Mouse (Mus musculus): ENCODE results near the gene Dpp4. TPM values are rescaled to one million over a fixed set of nuclear protein-coding genes. Genes with fewer than 3 reads are reported as not detected.

Gene Dpp4
- polyA plus RNA-seq, 1 experiment from 2014 or later = 8.7 TPM

DNA sequence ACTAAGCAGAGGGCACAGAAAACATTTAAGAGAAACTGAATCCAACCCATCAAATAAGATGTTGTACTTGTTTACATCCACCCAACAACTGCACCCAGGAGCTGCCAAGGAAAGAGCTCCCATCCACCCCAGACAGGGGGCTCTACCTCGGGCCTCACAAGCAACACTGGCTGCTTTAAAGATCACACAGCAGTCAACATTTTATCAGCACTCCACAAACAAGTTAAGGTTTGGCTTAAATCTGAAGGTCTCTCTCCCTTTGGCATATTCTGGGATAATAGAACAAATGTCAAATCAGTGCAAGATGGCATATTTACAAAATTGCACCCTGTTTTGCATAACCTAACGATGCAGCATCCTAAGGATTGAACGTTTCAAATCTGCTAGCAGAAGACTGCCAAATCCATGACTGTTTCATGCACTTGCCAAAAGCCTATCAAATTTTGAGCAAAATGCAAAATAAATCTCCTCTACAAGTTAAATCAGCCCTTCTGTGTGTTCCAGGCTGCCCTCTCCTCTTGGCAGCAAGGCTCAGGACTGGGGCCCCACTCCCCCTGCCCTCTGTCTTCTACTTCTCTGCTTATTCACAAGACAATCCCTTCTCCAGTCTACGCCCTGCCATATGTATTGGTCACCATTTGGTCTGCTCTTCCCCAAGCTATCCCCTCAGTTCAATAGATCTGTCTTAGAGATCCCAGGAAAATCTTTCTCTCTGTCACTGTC lies 72.6 kb downstream of the Dpp4 start:
- 65% methylated on average over 4 of the region's 4 CpGs for WGBS
- H3K4me3 ChIP-seq = no peak overlapping the region
- no peak overlapping the region for H3K27ac ChIP-seq
- no peaks in the 10 kb centered on the region for H3K4me1 ChIP-seq
- DNase-seq (ENCODE audit: low spot score) = no peak
- no peaks in the 10 kb centered on the region for H3K36me3 ChIP-seq
- H3K9me3 ChIP-seq = no peaks in the 10 kb centered on the region
- H3K27me3 ChIP-seq (ENCODE audit: insufficient read depth, poor library complexity, severe bottlenecking) = no peaks in the 10 kb centered on the region

DNA sequence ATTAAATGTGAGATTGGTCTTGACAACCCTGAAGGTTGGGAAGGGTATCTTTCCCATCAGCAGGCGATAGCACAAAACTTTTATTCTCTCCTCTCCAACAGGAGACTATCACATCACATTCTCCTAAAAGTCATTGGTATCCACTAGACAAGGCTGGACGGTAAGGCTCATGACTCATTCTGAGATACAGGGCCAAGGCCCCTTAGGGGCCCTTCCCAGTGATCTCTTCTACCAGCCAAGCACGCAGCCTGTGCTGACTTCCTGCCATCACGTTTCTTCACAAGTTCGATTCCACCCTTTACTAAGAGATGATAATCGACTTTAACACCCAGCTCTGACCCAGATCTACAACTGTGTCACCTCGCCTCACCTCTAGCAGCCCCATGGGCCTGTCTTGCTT lies 74.9 kb downstream of the Dpp4 start:
- Histone ChIP-seq H3K4me3 (no peak overlapping the region), H3K4me1 (no peaks in the 10 kb centered on the region), H3K36me3 (no peaks in the 10 kb centered on the region), H3K9me3 (no peaks in the 10 kb centered on the region), H3K27me3 (ENCODE audit: insufficient read depth, poor library complexity, severe bottlenecking) (no peaks in the 10 kb centered on the region), H3K27ac (no peak overlapping the region)
- DNase-seq (ENCODE audit: low spot score) = no peak
- WGBS = 75% methylated on average over 7 of the region's 7 CpGs

DNA sequence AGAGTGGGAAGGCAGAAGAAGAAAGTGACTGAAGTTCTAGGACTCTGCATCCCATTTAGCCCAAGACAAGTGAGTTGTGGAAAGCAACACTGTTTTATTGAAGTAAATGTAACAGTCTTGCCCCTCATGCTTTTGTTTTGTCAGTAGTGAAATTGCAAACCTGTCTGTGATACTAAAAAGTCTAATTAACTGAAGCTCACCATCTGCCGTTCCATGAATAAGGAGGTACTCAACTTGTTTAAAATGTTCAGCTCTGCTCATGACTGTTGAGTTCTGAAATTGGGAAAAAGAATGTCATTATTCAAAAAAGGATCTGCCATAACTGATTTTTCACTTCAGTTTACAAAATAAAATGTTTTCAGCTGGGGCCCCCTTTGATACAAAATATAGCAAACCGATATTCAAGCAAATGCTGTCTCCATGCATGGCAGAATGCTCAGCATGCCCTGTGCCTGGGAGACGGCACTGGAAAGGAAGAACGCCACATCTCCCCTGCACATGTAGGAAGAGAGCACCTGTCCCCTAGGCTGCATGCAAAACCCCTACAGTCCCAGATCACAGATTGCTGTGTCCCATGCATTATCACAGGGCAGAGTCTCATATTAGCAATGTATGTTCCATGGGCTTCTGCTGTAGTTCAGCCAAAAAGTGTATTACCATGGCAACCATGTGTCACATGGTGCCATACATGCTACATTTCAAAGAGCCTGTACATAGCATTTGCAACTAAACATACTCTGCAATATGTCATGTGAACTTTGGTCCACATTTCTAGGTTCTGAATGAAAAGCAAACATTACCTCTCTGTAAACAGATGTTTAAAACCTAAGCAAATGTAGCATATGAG lies 77.4 kb downstream of the Dpp4 start:
- no peaks in the 10 kb centered on the region for H3K9me3 ChIP-seq
- H3K27ac ChIP-seq = no peak overlapping the region
- no peaks in the 10 kb centered on the region for H3K27me3 ChIP-seq (ENCODE audit: insufficient read depth, poor library complexity, severe bottlenecking)
- H3K4me1 ChIP-seq = no peaks in the 10 kb centered on the region
- DNase-seq (ENCODE audit: low spot score) = no peak
- WGBS = 83% methylated on average over 4 of the region's 4 CpGs
- no peaks in the 10 kb centered on the region for H3K36me3 ChIP-seq
- H3K4me3 ChIP-seq = no peak overlapping the region

DNA sequence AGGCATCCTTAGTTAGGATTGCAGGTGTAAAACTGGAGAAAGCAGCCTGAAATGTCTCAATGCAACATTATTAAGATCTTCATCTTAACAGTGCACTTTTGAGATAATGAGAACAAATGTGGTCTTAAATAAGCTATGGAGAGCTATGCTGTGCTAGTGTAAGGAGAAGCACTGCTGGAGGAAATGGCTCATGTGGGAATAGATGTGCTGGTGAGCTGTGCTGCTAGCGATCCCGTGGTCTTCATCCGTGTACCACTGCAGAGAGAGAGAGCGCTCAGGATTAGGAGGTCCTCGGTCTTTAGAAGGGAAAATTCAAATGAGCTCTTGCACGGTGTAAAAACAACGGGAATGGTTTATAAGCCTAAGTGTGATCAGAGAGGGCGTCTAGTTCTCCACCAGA lies 79.6 kb downstream of the Dpp4 start:
- Histone ChIP-seq H3K27me3 (ENCODE audit: insufficient read depth, poor library complexity, severe bottlenecking) (no peaks in the 10 kb centered on the region), H3K9me3 (no peaks in the 10 kb centered on the region), H3K4me3 (no peak overlapping the region), H3K4me1 (no peaks in the 10 kb centered on the region), H3K27ac (no peak overlapping the region), H3K36me3 (no peaks in the 10 kb centered on the region)
- WGBS = 71% methylated on average over 8 of the region's 8 CpGs
- no peak for DNase-seq (ENCODE audit: low spot score)

DNA sequence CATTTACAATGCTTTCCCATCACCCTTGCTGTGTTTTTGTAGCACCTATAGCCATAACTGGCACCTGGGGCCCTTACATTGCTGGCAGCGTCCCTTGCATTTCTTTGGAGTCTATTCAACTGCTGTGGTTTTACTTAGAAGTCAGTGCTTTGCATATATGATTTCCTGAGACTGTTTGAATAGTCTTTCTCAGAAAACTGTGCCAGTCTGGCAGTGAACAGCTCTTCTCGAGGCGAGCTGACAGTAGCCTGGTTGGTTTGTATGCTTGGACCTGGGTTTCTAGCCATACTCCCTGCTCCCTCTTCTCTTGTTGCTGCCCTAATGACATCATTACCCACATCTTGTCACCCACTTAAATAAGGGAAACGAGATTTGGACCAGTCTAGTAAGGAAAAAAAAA lies 80.1 kb downstream of the Dpp4 start:
- Histone ChIP-seq H3K36me3 (no peaks in the 10 kb centered on the region), H3K9me3 (no peaks in the 10 kb centered on the region), H3K4me3 (no peak overlapping the region), H3K4me1 (no peaks in the 10 kb centered on the region), H3K27ac (no peak overlapping the region), H3K27me3 (ENCODE audit: insufficient read depth, poor library complexity, severe bottlenecking) (no peaks in the 10 kb centered on the region)
- DNase-seq (ENCODE audit: low spot score) = no peak
- 63% methylated on average over 4 of the region's 4 CpGs for WGBS

DNA sequence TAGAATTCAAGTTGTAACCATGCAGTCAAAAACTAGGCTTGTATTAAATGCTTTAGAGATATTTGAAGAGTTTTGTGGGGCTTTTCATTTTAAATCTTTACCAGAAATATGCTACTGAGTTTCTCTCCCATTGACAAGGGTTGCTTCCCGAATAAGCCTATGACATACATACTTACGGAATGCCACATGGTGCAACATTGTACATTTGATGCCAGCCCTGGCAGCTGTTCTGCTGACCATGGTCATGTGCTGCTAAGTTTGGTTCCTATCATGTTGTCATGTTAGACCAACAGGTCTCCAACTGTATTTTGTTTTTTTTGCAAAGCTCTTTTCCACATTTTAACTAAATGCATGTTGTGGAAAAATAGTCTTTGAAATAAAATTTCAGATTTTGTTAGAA lies 86.6 kb downstream of the Dpp4 start:
- no peak overlapping the region for H3K27ac ChIP-seq
- H3K27me3 ChIP-seq (ENCODE audit: insufficient read depth, poor library complexity, severe bottlenecking) = no peaks in the 10 kb centered on the region
- DNase-seq (ENCODE audit: low spot score) = no peak
- no peaks in the 10 kb centered on the region for H3K4me1 ChIP-seq
- 93% methylated on average over 2 of the region's 2 CpGs for WGBS
- H3K9me3 ChIP-seq = no peaks in the 10 kb centered on the region
- no peaks in the 10 kb centered on the region for H3K36me3 ChIP-seq
- no peak overlapping the region for H3K4me3 ChIP-seq

DNA sequence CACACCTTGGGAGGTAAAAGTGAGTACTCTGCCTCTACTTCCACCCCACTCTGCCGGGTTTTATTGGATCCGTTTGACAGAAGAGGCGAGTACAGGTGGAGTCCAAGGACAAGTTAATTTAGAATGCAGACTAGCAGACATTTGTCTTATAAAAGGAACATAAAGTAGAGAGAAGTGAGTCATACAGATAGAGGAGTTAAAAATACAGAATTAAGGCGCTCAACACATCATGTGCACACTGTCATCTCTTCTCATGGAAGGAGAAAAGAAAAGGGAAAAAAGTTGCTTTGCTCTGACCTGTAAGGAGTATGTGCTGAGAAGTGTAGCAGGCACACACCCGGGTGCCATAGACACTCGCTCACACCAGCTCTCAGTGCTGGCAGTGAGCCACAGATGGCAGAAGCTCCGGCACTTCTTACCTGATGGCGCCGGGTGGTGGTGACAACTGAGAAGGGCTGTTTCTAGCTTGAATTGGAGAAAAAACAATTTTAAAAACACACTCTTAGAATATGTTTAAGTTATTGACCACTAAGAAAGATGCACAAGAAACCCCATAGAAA lies 88.9 kb downstream of the Dpp4 start:
- H3K27me3 ChIP-seq (ENCODE audit: insufficient read depth, poor library complexity, severe bottlenecking) = no peaks in the 10 kb centered on the region
- 84% methylated on average over 9 of the region's 9 CpGs for WGBS
- H3K9me3 ChIP-seq = no peaks in the 10 kb centered on the region
- H3K4me1 ChIP-seq = no peaks in the 10 kb centered on the region
- H3K4me3 ChIP-seq = no peak overlapping the region
- no peak for DNase-seq (ENCODE audit: low spot score)
- no peaks in the 10 kb centered on the region for H3K36me3 ChIP-seq
- H3K27ac ChIP-seq = no peak overlapping the region

DNA sequence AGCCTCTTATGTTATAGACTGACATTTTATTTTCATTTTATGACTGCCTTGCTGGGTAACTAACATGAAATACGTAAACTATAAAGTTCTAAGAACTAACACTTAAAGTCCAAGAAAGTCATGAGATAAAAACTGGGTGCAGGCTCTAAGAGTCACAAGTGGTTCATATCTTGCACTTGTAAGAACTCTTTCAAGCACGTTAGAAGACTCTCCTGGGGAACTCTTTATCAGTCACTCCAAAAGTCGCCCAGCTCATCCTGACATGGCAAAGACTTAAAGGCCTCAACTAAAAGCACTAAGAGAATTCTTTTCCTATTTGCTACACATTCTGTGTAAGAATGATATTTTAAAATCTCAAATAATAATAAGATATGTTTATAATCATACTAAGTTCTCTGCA lies 92.5 kb downstream of the Dpp4 start:
- WGBS = 45% methylated on average over 3 of the region's 3 CpGs
- H3K4me3 ChIP-seq = no peak overlapping the region
- no peaks in the 10 kb centered on the region for H3K9me3 ChIP-seq
- DNase-seq (ENCODE audit: low spot score) = no peak
- H3K4me1 ChIP-seq = no peaks in the 10 kb centered on the region
- H3K27ac ChIP-seq = no peak overlapping the region
- no peaks in the 10 kb centered on the region for H3K27me3 ChIP-seq (ENCODE audit: insufficient read depth, poor library complexity, severe bottlenecking)
- no peaks in the 10 kb centered on the region for H3K36me3 ChIP-seq

DNA sequence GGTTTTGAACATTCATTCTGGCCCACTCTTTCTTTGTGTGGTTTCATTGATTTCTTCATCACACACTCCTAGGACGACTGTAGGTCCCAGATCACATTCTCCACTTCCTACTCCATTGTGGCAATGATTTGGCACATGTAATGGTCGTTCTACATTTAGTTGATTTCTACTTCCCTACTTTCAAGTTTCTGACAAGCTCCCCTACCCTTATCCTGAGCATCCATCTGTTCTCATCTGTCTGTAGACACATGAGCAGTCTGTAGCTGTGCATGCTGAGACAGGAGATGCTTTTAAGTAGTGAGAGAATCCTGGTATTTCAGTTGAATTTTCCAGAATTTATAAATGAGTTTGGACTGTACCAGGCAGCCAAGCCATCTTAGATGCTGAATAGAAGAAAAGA lies 95.1 kb downstream of the Dpp4 start:
- no peak for DNase-seq (ENCODE audit: low spot score)
- H3K4me1 ChIP-seq = no peaks in the 10 kb centered on the region
- no peaks in the 10 kb centered on the region for H3K9me3 ChIP-seq
- no peaks in the 10 kb centered on the region for H3K27me3 ChIP-seq (ENCODE audit: insufficient read depth, poor library complexity, severe bottlenecking)
- no peak overlapping the region for H3K27ac ChIP-seq
- no peaks in the 10 kb centered on the region for H3K36me3 ChIP-seq
- WGBS = 61% methylated on average over 2 of the region's 2 CpGs
- no peak overlapping the region for H3K4me3 ChIP-seq

DNA sequence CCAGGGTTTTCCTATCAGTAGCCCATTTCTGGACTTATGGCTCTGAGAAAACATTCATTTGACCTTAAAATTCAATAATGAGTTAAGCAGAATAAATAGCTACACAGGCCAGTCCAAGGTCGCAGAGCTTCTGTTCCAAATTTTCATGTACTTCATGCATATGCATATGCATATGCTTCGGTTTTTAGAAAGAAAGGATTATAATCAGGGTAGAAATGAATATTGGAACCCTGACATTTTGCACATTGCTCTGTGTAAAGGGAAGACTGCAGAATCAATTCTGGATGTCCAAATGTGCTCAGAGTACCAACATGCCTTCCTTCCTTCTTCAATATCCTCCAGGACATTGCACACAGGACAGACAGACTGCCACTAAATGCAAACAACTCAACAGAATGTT lies 104.6 kb downstream of the Dpp4 start:
- Histone ChIP-seq H3K27me3 (ENCODE audit: insufficient read depth, poor library complexity, severe bottlenecking) (no peaks in the 10 kb centered on the region), H3K4me1 (no peaks in the 10 kb centered on the region), H3K27ac (no peak overlapping the region), H3K36me3 (no peaks in the 10 kb centered on the region), H3K9me3 (no peaks in the 10 kb centered on the region), H3K4me3 (no peak overlapping the region)
- DNase-seq (ENCODE audit: low spot score) = no peak
- 91% methylated on average over 2 of the region's 2 CpGs for WGBS

DNA sequence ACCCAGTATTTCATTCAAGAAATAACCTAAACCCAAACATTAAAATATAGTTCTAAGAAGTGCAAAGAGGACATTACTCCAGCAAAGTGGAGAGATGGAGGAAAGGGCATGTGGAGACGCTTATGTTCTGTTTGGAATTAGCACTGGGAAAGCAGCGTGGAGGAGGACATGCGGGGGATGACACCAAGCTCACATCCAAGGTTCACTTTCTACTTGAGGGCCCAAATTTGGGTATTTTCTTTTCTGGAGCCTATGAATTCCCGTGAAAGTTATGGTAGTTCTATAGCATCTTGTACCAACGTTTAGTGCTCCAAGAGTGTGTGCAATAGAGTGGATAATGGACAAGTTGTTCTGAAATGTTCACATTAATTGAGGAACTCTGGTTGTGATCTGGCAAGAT lies 105.1 kb downstream of the Dpp4 start:
- no peak overlapping the region for H3K27ac ChIP-seq
- H3K9me3 ChIP-seq = no peaks in the 10 kb centered on the region
- DNase-seq (ENCODE audit: low spot score) = no peak
- no peak overlapping the region for H3K4me3 ChIP-seq
- H3K4me1 ChIP-seq = no peaks in the 10 kb centered on the region
- 82% methylated on average over 5 of the region's 5 CpGs for WGBS
- H3K27me3 ChIP-seq (ENCODE audit: insufficient read depth, poor library complexity, severe bottlenecking) = no peaks in the 10 kb centered on the region
- no peaks in the 10 kb centered on the region for H3K36me3 ChIP-seq

DNA sequence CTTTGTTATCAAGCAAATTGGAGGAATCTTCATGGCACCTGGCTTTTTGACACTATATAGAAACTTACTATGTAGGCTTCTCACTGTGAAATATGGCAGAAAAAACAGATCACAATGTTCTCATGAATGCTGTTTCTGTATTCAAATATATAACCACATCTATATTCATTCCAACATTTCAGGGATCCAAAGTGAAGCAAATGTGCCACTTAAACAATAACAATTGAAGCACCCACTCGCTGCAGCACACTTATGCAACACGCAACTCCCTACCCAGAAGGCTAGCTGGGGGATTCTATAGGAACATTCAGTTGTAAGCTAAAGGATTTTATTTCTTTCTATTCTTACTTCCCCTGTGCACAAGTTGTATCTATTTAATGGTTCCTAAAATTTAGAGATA lies 110.3 kb downstream of the Dpp4 start:
- Histone ChIP-seq H3K27me3 (ENCODE audit: insufficient read depth, poor library complexity, severe bottlenecking) (no peaks in the 10 kb centered on the region), H3K9me3 (no peaks in the 10 kb centered on the region), H3K27ac (no peak overlapping the region), H3K4me1 (no peaks in the 10 kb centered on the region), H3K36me3 (no peaks in the 10 kb centered on the region), H3K4me3 (no peak overlapping the region)
- WGBS = 85% methylated on average over 2 of the region's 2 CpGs
- no peak for DNase-seq (ENCODE audit: low spot score)

DNA sequence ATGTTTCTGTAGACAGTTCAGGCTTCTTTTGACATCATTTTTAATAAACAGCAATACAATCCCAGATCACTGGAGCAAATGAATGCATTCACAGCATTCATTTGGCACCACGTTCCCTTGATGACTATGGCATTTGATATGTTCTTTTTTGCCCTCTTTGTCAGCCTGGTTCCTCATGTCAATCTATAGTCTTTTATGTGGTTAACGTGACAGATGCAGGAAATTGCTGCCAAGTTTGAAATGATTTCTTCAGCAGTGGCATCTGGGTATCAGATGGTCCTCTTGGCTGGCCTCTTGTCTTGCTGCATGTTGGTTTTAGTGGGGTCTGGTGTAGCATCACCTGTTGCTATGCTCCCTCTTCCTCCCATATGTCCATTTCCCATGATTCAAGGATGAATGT lies 118.2 kb downstream of the Dpp4 start:
- Histone ChIP-seq H3K36me3 (no peaks in the 10 kb centered on the region), H3K9me3 (no peaks in the 10 kb centered on the region), H3K27me3 (ENCODE audit: insufficient read depth, poor library complexity, severe bottlenecking) (no peaks in the 10 kb centered on the region), H3K4me1 (no peaks in the 10 kb centered on the region), H3K27ac (no peak overlapping the region), H3K4me3 (no peak overlapping the region)
- WGBS = 74% methylated on average over 2 of the region's 2 CpGs
- DNase-seq (ENCODE audit: low spot score) = no peak

Measured in heart, embryonic 10.5 days (tissue).